Mouse (Mus musculus): ENCODE results near the gene Rpl18.

DNA sequence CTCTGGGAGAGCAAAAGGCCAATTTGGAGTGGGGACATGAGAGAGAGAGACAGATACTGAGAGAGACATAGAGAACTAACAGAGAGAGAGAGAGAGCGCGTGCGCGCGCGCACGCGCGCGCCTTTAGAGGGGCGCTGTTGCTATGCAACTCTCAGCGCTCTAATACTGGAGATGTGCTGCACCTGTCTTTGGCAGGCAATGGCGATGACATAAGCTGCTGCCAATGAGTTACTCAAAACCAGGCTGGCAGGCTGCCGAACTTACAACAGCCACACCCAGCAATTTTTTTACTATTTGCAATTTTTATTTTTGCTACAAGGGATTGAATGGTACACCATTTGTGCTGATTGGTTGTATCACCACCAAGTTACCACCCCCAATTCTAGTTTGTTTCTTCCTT, 47.5 kb upstream of the Rpl18 start:
- no peak for TF ChIP-seq CTCF (IDR thresholded peaks at IDR 0.05; ENCODE audit: borderline replicate concordance, extremely low read depth, insufficient read depth, insufficient read length)
- no peak for TF ChIP-seq POLR2A (IDR thresholded peaks at IDR 0.05; ENCODE audit: borderline replicate concordance, extremely low read depth, insufficient read depth, insufficient read length, poor library complexity, severe bottlenecking)

Measured in brain, embryonic 14.5 days (tissue).